Mouse (Mus musculus): Measurements from ENCODE around the gene Zbp1.

Gene Zbp1

DNA sequence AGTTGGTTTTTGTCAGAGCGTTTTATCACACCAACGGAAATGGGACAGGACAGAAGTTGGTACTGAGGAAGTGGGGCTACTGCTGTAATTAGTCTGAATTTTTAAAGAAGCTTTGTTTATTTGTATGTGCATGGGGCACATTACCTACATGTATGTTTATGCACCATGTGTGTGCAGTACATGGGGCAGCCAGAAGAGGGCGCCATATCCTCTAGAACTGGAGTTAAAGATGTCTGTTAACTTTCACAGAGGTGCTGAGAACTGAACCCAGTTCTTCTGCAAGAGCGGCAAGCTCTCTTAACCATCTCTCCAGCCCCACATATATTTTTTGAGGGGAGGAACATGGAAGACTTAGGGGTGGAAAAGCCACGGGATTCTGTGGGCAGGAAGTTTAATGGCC lies 43.0 kb downstream of the Zbp1 start:
- DNase-seq = peak in 1 of 2 experiments; percentile 1

GRCm38 (mm10) chr2:173174569-173174968 lies 44.2 kb downstream of the Zbp1 start:
- no peak for DNase-seq

- peak; percentile 26 to 41 for DNase-seq
Measured at GRCm38 (mm10) chr2:173173521-173174511, 44.9 kb downstream of the Zbp1 start.

DNA sequence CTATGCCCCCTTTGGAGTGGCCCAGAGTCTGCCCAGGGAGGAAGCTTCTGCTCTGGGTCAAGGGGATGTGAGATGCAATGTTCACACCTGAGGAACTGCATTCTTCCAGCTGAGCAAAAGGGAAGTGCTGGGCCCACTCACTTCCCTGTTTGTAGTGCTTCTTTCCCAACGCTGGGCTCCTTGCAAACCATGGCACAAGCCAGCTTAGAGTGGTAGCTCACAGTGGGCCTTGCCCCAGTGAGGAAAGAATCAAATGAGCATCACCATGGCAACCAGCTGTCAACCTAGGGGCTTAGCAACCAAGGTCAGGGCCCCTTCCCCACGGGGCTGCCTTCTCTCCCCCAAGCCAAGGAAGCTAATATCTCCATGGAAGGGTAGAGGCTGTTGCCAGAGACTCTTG lies 45.7 kb downstream of the Zbp1 start:
- DNase-seq = no peak

GRCm38 (mm10) chr2:173172386-173172785 lies 46.3 kb downstream of the Zbp1 start:
- DNase-seq = no peak

- DNase-seq = no peak
Measured at GRCm38 (mm10) chr2:173171956-173172355, 46.8 kb downstream of the Zbp1 start.

DNA sequence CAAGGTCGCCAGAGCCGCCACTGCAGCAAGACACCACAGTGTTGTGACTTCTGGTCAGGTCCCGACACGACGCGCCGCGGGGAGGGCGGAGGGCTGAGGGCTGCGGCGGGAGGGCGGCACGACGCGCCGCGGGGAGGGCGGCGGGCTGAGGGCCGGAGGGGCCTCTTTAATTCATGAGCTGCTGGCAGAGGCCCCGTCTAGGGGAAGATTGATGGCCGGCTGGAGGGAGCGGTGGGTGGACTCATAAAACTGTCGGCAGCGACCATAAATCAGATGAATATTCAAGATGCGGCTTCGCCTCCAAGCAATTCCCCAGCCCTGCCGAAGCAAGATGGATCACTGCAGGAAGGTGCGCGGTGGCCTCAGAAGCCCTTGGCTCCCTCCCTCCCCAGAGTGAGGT lies 47.3 kb downstream of the Zbp1 start:
- no peak for DNase-seq

GRCm38 (mm10) chr2:173170715-173171114 lies 48.0 kb downstream of the Zbp1 start:
- no peak for DNase-seq

DNA sequence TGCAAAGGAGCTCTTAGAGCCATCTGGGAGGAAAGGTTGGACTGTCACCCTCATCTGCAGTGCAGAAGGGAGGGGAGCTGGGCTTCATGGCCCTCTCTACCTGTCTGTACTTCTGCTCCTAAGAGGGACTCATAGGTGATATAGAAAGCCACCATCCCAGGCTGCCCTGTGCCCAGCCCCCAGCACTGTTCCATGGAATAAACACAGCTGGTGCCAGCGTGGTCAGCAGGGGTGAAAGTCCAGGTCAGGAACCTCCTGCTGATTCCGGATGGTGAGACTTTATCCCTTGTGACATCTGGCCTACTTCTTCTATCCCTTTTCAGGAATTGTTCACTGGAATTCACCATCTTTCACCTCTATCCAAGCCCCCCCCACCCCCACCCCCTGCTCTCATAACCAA lies 48.6 kb downstream of the Zbp1 start:
- no peak for DNase-seq

GRCm38 (mm10) chr2:173168411-173168851 lies 50.3 kb downstream of the Zbp1 start:
- no peak for DNase-seq

DNA sequence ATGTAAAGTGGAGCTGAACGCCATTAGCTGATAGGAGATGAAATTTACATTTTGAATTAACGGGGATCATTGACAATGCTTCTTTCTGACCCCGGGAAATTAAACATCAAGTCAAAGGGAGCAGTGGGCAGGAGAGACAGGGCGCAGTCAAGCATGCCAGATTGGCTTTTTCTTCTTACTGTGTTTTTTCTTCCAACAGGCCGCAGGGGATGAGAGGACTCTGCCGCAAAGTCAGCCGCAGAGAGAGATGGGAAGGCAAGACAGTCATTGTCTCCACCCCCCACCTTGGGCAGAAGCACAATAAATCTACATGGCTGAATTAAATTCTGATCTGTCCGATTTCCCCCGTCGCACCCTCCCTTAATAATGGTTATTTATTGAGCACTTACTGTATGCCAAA lies 53.4 kb downstream of the Zbp1 start:
- DNase-seq = no peak

- no peak for DNase-seq
Measured at GRCm38 (mm10) chr2:173164946-173165345, 53.8 kb downstream of the Zbp1 start.

DNA sequence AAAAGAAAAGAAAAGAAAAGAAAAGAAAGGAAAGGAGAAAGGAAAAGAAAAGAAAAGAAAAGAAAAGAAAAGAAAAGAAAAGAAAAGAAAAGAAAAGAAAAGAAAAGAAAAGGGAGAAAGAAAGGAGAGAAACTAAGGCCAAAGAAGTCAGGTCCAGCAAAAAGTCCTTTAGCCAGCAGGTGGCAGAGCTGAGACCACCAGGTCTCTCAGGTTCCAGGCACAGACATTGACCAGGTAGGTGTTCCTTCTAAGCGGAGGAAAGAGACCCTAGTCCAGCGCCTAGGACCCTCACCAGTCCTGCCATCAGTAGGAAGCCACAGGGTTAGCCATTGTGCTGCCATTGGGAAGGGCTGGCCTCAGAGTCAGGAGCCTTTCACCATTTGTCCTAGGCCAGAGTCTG lies 54.4 kb downstream of the Zbp1 start:
- no peak for DNase-seq

GRCm38 (mm10) chr2:173163380-173163779 lies 55.3 kb downstream of the Zbp1 start:
- DNase-seq = no peak

- peak; percentile 32 to 41 for DNase-seq
Measured at GRCm38 (mm10) chr2:173159354-173160311, 59.1 kb downstream of the Zbp1 start.

DNA sequence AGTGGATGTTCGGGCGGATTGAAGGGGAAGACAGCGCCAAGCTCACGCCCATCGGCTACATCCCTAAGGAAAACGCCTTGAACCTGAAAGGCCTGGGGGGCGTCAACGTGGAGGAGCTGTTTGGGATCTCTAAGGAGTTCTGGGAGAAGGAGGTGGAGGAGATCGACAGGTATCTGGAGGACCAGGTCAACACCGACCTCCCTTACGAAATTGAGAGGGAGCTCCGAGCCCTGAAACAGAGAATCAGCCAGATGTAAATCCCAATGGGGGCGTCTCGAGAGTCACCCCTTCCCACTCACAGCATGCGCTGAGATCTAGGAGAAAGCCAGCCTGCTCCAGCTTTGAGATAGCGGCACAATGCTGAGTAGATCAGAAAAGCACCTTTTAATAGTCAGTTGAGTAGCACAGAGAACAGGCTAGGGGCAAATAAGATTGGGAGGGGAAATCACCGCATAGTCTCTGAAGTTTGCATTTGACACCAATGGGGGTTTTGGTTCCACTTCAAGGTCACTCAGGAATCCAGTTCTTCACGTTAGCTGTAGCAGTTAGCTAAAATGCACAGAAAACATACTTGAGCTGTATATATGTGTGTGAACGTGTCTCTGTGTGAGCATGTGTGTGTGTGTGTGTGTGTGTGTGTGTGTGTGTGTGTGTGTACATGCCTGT lies 60.2 kb downstream of the Zbp1 start:
- no peak for DNase-seq

GRCm38 (mm10) chr2:173157871-173158270 lies 60.9 kb downstream of the Zbp1 start:
- no peak for DNase-seq

- DNase-seq = no peak
Measured at GRCm38 (mm10) chr2:173157376-173157775, 61.3 kb downstream of the Zbp1 start.

- DNase-seq = no peak
Measured at GRCm38 (mm10) chr2:173156923-173157322, 61.8 kb downstream of the Zbp1 start.
